Mouse (Mus musculus): ENCODE measurements around the gene Olfm2.

DNA sequence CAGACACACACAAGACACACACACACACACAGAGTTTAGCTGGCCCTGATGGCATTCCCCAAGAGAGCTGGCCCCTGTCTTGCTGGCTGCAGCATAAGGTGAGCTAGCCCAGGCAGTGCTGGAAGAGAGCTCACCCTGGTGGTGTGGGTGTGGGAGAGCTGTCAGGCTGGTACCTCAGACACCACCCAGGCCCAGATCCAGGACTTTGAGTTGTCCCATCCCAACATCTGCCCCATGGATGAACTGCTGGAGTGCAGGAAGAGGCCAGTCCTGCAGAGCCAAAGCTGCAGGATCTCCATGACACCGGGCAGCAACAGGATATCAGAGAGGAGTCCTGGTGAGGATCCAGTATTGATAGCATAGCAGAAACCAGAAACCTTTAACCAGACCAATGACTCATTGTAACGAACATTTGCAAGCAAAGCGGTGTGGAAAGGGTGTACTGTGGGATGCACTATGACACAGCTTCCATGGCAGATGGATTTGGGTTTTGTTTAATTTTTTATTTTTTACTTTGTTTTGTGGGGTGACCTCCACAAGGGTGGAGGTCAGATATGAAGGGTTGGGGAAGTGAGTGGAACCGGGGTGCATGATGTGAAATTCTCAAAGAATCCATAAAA, 10.0 kb upstream of the Olfm2 start:
- TF ChIP-seq CTCF (IDR thresholded peaks at IDR 0.05; ENCODE audit: low read depth) (no peak), EP300 (IDR thresholded peaks at IDR 0.05; ENCODE audit: low read depth) (no peak)
